Comparison of ENCODE assay signal across 29 mouse cellular contexts in the genomic region with DNA sequence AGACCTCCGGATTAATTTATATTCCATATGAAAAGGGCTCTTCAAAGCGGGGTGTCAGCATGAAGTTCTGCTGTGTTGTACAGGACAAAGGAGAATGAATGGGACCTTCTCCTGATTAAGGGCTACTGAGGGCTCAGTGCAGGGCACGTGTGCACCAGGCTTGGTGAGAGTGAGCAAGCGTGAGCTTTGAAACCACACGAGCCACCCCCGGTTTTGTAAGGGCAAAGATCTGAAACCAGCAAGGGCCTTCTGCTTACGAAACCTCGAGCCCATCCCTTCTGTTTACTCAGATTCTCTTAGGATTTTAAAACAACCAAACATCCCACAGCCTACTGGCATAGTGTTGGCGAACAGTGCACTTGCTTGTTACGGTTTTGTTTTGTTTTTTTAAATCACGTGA. TPM values are rescaled to one million over a fixed set of nuclear protein-coding genes. Genes with fewer than 3 reads are reported as not detected.
DNase-seq lines count a peak whose midpoint lies in the region; ATAC-seq lines count a peak whose summit lies in the region.
"Had no signal": no experiment of that assay in that cellular context is flagged by ENCODE, and none has a peak within 500 bp of the region (broad histone marks: within the 10 kb centered on the region; RNA-seq: fewer than 3 reads in every experiment).

No protein-coding gene starts in this region.

- H3K9me3 ChIP-seq in liver, embryonic 11.5 days (ENCODE audit: control insufficient read depth, low read length): no peaks in the 10 kb centered on the region
- no peaks in the 10 kb centered on the region for H3K9me3 ChIP-seq in liver, embryonic 15.5 days (replicated peaks)
- H3K9me3 ChIP-seq in hindbrain, embryonic 10.5 days: no peaks in the 10 kb centered on the region
- H3K9me3 ChIP-seq in forebrain, embryonic 14.5 days (replicated peaks; ENCODE audit: control insufficient read depth, low read length): no peaks in the 10 kb centered on the region
- H3K9me3 ChIP-seq: embryonic facial prominence, embryonic 12.5 days; embryonic facial prominence, embryonic 15.5 days; forebrain, embryonic 13.5 days; heart, embryonic 12.5 days; heart, embryonic 15.5 days; hindbrain, embryonic 15.5 days had no signal

- H3K36me3 ChIP-seq in liver, embryonic 11.5 days (ENCODE audit: control insufficient read depth, insufficient read depth, low read length): no peaks in the 10 kb centered on the region
- H3K36me3 ChIP-seq in liver, embryonic 15.5 days (replicated peaks): no peaks in the 10 kb centered on the region
- peaks cover 82% of the 10 kb centered on the region for H3K36me3 ChIP-seq in hindbrain, embryonic 10.5 days
- peaks cover 54% of the 10 kb centered on the region for H3K36me3 ChIP-seq in forebrain, embryonic 14.5 days (ENCODE audit: control insufficient read depth, insufficient read depth, low read length)

- H3K4me2 ChIP-seq in liver, embryonic 11.5 days: no peak overlapping the region
- H3K4me2 ChIP-seq in liver, embryonic 15.5 days: no peak overlapping the region
- H3K4me2 ChIP-seq in forebrain, embryonic 14.5 days (ENCODE audit: low read length): no peak overlapping the region
- H3K4me2 ChIP-seq: embryonic facial prominence, embryonic 12.5 days; embryonic facial prominence, embryonic 15.5 days; forebrain, embryonic 13.5 days; heart, embryonic 12.5 days; heart, embryonic 15.5 days; hindbrain, embryonic 12.5 days; hindbrain, embryonic 15.5 days had no signal

- 81% methylated on average over 11 of the region's 11 CpGs for WGBS in liver, embryonic 11.5 days
- WGBS in liver, embryonic 15.5 days (ENCODE audit: insufficient replicate concordance): 57% methylated on average over 11 of the region's 11 CpGs
- 90% methylated on average over 11 of the region's 11 CpGs for WGBS in hindbrain, embryonic 10.5 days
- WGBS in forebrain, embryonic 14.5 days: 89% methylated on average over 11 of the region's 11 CpGs

- no peaks in the 10 kb centered on the region for H3K27me3 ChIP-seq in liver, embryonic 11.5 days (replicated peaks; ENCODE audit: control insufficient read depth, insufficient read depth, low read length)
- 0 out of 2 replicates have a peak, but pooled peaks cover 6% of the 10 kb centered on the region for H3K27me3 ChIP-seq in liver, embryonic 15.5 days
- no peaks in the 10 kb centered on the region for H3K27me3 ChIP-seq in hindbrain, embryonic 10.5 days (ENCODE audit: insufficient read depth, poor library complexity, severe bottlenecking)
- H3K27me3 ChIP-seq in forebrain, embryonic 14.5 days (replicated peaks; ENCODE audit: control insufficient read depth, insufficient read depth, low read length): no peaks in the 10 kb centered on the region
- H3K27me3 ChIP-seq: embryonic facial prominence, embryonic 12.5 days; embryonic facial prominence, embryonic 15.5 days; forebrain, embryonic 13.5 days; heart, embryonic 12.5 days; heart, embryonic 15.5 days; hindbrain, embryonic 12.5 days; hindbrain, embryonic 15.5 days had no signal

- no peak overlapping the region for H3K4me3 ChIP-seq in liver, embryonic 11.5 days (ENCODE audit: low read depth, low read length)
- H3K4me3 ChIP-seq in liver, embryonic 15.5 days (replicated peaks): no peak overlapping the region
- no peak overlapping the region for H3K4me3 ChIP-seq in hindbrain, embryonic 10.5 days
- no peak overlapping the region for H3K4me3 ChIP-seq in forebrain, embryonic 14.5 days (ENCODE audit: low read depth, low read length)
- H3K4me3 ChIP-seq: embryonic facial prominence, embryonic 12.5 days; embryonic facial prominence, embryonic 15.5 days; erythroblast, embryonic 14.5 days; forebrain, embryonic 13.5 days; gastrocnemius, adult 2 months; heart, embryonic 12.5 days; heart, embryonic 15.5 days; hindbrain, embryonic 12.5 days; hindbrain, embryonic 15.5 days had no signal

- no peak overlapping the region for H3K27ac ChIP-seq in liver, embryonic 11.5 days (ENCODE audit: low read depth, low read length)
- no peak overlapping the region for H3K27ac ChIP-seq in liver, embryonic 15.5 days (replicated peaks)
- H3K27ac ChIP-seq in hindbrain, embryonic 10.5 days: no peak overlapping the region
- no peak overlapping the region for H3K27ac ChIP-seq in forebrain, embryonic 14.5 days (ENCODE audit: low read depth, low read length)
- H3K27ac ChIP-seq: embryonic facial prominence, embryonic 12.5 days; embryonic facial prominence, embryonic 15.5 days; forebrain, embryonic 13.5 days; gastrocnemius, adult 2 months; heart, embryonic 15.5 days; hindbrain, embryonic 12.5 days; hindbrain, embryonic 15.5 days had no signal

- DNase-seq in liver (peak; percentile 23), adipocyte (ENCODE audit: low spot score) (peak; percentile 21)
- DNase-seq in liver, embryonic 11.5 days (ENCODE audit: low spot score): no peak
- DNase-seq in hindbrain, embryonic 10.5 days (ENCODE audit: low spot score): no peak
- DNase-seq in forebrain, embryonic 14.5 days (ENCODE audit: low spot score): no peak
- no peak for DNase-seq in lung, adult 18-20 months
- DNase-seq: adrenal gland, postnatal 10 days; B cell, adult 2 months; cerebellum, adult 11 months; cerebellum, adult 2 months; cerebellum, adult 9-11 months; cerebellum, postnatal 25 days; forebrain, postnatal 0 days; gastrocnemius, adult 2 months; gastrocnemius, postnatal 14 days; heart, adult 18-20 months; heart, postnatal 10 days; heart, postnatal 4 days had no signal

- H3K4me1 ChIP-seq in liver, embryonic 11.5 days (replicated peaks; ENCODE audit: control insufficient read depth, insufficient read depth, low read length): no peaks in the 10 kb centered on the region
- H3K4me1 ChIP-seq in liver, embryonic 15.5 days (replicated peaks): peaks cover 9% of the 10 kb centered on the region
- H3K4me1 ChIP-seq in hindbrain, embryonic 10.5 days (replicated peaks): no peaks in the 10 kb centered on the region
- no peaks in the 10 kb centered on the region for H3K4me1 ChIP-seq in forebrain, embryonic 14.5 days (ENCODE audit: control insufficient read depth, insufficient read depth, low read length)
- H3K4me1 ChIP-seq: embryonic facial prominence, embryonic 12.5 days; embryonic facial prominence, embryonic 15.5 days; forebrain, embryonic 13.5 days; heart, embryonic 15.5 days; hindbrain, embryonic 12.5 days; hindbrain, embryonic 15.5 days had no signal

- ATAC-seq in liver, embryonic 11.5 days (replicated peaks; ENCODE audit: low FRiP score): no peak
- peak; percentile 60 for ATAC-seq in liver, embryonic 15.5 days (ENCODE audit: insufficient read depth)
- peak; percentile 65 for ATAC-seq in megakaryocyte, adult 5-6 weeks (ENCODE audit: poor library complexity, severe bottlenecking)
- ATAC-seq in forebrain, embryonic 14.5 days: no peak
- ATAC-seq: forebrain, embryonic 13.5 days; forebrain, postnatal 0 days had no signal

- no peak overlapping the region for H3K9ac ChIP-seq in liver, embryonic 11.5 days (ENCODE audit: low read depth, low read length)
- H3K9ac ChIP-seq in liver, embryonic 15.5 days: no peak overlapping the region
- no peak overlapping the region for H3K9ac ChIP-seq in forebrain, embryonic 14.5 days (ENCODE audit: low read length)
- H3K9ac ChIP-seq: embryonic facial prominence, embryonic 12.5 days; embryonic facial prominence, embryonic 15.5 days; forebrain, embryonic 13.5 days; forebrain, postnatal 0 days; heart, embryonic 12.5 days; heart, embryonic 15.5 days; hindbrain, embryonic 12.5 days; hindbrain, embryonic 15.5 days had no signal

RNA-seq across cellular contexts. Expression of gene Rhou, which starts 7.8 kb away (rescaled TPM):
- 4.8 and 4.9 TPM in 2 replicates for polyA plus RNA-seq in liver, embryonic 11.5 days (2014; fragmentation: Nextera tagmentation; extraction: Ambion mirVana)
- 1.7 TPM in 2 replicates for polyA plus RNA-seq in liver, embryonic 15.5 days (2015; fragmentation: Nextera tagmentation; extraction: Ambion mirVana)
- total RNA-seq in megakaryocyte, adult 5-6 weeks (2015): 24.1 and 26.5 TPM in 2 replicates
- total RNA-seq in megakaryocyte, adult 5-6 weeks (2017): 15.0 and 18.6 TPM in 2 replicates
- 6.7 and 7.5 TPM in 2 replicates for polyA plus RNA-seq in hindbrain, embryonic 10.5 days (2016; fragmentation: Nextera tagmentation; extraction: Ambion mirVana)
- polyA plus RNA-seq in forebrain, embryonic 14.5 days (2014; fragmentation: Nextera tagmentation; extraction: Ambion mirVana): 7.1 and 7.2 TPM in 2 replicates
- total RNA-seq: MEL had no signal
- polyA plus RNA-seq: erythroblast, embryonic 14.5 days had no signal

Comparison
In these comparisons a context has a peak if more than half of its experiments do, and no peak if none do; other contexts are left out.
1. DNase-seq: peak in liver (single experiment) and adipocyte (single experiment); none in liver, embryonic 11.5 days (single experiment), hindbrain, embryonic 10.5 days (single experiment), forebrain, embryonic 14.5 days (single experiment) and lung, adult 18-20 months (0 of 2).
2. ATAC-seq: peak in liver, embryonic 15.5 days (single experiment) and megakaryocyte, adult 5-6 weeks (single experiment); none in liver, embryonic 11.5 days (single experiment) and forebrain, embryonic 14.5 days (single experiment).